Mouse (Mus musculus): ENCODE data around the gene Slamf6. TPM values are rescaled to one million over a fixed set of nuclear protein-coding genes. Genes with fewer than 3 reads are reported as not detected.
"Not testable (repeated sequence)": the region's sequence is repeated elsewhere in the genome, so short reads cannot be mapped to it uniquely, and the experiment has no call there.

Slamf6 gene
- polyA plus RNA-seq (2015; fragmentation: Nextera tagmentation; extraction: Ambion mirVana): 7.8 and 22.2 TPM in 2 replicates

GRCm38 (mm10) chr1:171917305-171918039, at the start of gene Slamf6:
TSS of gene Slamf6 (plus strand) at chr1:171917515.
- WGBS: 57% methylated on average over 14 of the region's 14 CpGs
- ATAC-seq (replicated peaks; ENCODE audit: extremely low read depth, insufficient read depth, low FRiP score): no peak; the same call in 1 of the 2 replicates
- Histone ChIP-seq H3K36me3 (ENCODE audit: control insufficient read depth, insufficient read depth) (no peaks in the 10 kb centered on the region), H3K4me1 (ENCODE audit: control insufficient read depth, insufficient read depth, low read length) (no peaks in the 10 kb centered on the region), H3K4me3 (ENCODE audit: low read length) (peak within 1 kb of the TSS; percentile 42), H3K9ac (ENCODE audit: low read length) (peak within 1 kb of the TSS; percentile 60), H3K4me2 (ENCODE audit: low read depth, low read length) (peak within 1 kb of the TSS; percentile 50), H3K27me3 (ENCODE audit: control insufficient read depth, insufficient read depth, low read length) (no peaks in the 10 kb centered on the region), H3K9me3 (replicated peaks; ENCODE audit: control insufficient read depth, low read length) (0 out of 2 replicates have a peak, but pooled peaks cover 2% of the 10 kb centered on the region), H3K27ac (ENCODE audit: low read length) (peak within 1 kb of the TSS; percentile 54)

DNA sequence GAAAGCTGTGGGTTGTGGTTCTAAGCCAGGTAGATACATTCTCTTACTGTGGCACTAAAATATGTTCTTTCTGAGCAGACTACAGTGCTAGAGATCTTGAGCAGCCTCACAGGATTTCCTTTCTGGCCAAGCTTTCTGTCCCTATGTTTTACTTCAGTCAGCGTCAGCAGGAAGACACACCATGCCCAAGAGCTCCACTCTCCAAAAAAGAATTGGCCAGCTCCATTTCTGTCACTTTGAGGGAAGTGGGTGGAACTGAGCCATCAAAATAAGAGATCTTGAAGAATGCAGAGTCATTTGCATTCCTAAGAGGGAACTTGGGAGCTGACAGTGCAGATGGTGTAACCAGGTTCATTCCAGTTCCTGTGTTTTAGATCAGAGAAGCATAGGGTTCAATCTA, 30.3 kb upstream of the Slamf6 start:
- Histone ChIP-seq H3K9me3 (replicated peaks; ENCODE audit: control insufficient read depth, low read length) (no peaks in the 10 kb centered on the region), H3K27ac (ENCODE audit: low read length) (no peak overlapping the region), H3K4me2 (ENCODE audit: low read depth, low read length) (no peak overlapping the region), H3K4me1 (ENCODE audit: control insufficient read depth, insufficient read depth, low read length) (no peaks in the 10 kb centered on the region), H3K36me3 (ENCODE audit: control insufficient read depth, insufficient read depth) (no peaks in the 10 kb centered on the region), H3K9ac (ENCODE audit: low read length) (no peak overlapping the region), H3K27me3 (ENCODE audit: control insufficient read depth, insufficient read depth, low read length) (no peaks in the 10 kb centered on the region), H3K4me3 (ENCODE audit: low read length) (no peak overlapping the region)
- WGBS: 88% methylated on average over 1 of the region's 1 CpGs
- ATAC-seq (replicated peaks; ENCODE audit: extremely low read depth, insufficient read depth, low FRiP score): no peak

DNA sequence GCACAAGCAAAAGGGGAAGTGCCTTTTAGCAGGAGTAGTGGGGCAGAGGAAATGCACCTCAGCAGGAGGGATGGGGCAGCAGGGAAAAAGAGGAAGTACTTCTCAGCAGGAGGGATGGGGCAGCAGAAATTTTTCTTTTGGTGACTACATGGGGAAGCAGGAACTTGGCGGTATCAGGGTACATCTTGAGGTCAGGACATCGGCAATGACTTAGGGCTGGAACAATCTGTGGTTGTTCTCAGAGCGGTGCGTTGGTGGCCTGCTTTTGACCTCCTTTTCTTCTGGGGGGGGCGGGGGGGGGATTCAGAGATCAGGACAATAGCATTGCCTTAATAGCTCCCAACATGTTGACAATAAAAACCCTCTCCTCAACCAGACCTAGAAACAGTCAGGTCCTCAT, 22.0 kb upstream of the Slamf6 start, which contains the start of gene Gm10521:
Gene Gm10521 (plus strand): TSS at position 301 of the 400 bp plus-strand sequence.
- H3K27ac ChIP-seq (ENCODE audit: low read length): not testable (repeated sequence)
- WGBS: 78% methylated on average over 5 of the region's 5 CpGs

DNA sequence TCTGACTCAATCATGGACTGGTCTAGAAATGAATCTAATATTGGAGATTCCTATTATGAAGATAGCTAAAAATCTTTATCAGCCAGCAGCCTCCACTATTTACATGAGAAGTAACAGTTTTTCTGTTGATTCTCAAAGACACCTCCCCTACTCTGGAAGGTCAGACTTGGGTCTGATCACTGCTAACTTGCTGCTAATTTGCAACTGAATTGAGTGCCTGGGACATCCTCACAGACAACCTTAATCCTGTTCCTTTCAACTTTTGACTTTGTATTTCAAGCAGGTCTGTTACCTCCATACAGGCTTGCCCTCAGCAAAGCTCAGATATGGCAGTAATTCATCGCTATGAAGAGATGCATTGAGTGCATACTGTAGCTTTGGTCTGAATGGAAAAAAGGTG, 13.3 kb upstream of the Slamf6 start:
- H3K36me3 ChIP-seq (ENCODE audit: control insufficient read depth, insufficient read depth): no peaks in the 10 kb centered on the region
- no peak overlapping the region for H3K4me2 ChIP-seq (ENCODE audit: low read depth, low read length)
- WGBS: 70% methylated on average over 1 of the region's 1 CpGs
- no peaks in the 10 kb centered on the region; the same call in 1 of the 2 replicates for H3K9me3 ChIP-seq (replicated peaks; ENCODE audit: control insufficient read depth, low read length)
- no peak overlapping the region for H3K27ac ChIP-seq (ENCODE audit: low read length)
- H3K4me1 ChIP-seq (ENCODE audit: control insufficient read depth, insufficient read depth, low read length): no peaks in the 10 kb centered on the region
- ATAC-seq (replicated peaks; ENCODE audit: extremely low read depth, insufficient read depth, low FRiP score): no peak
- no peaks in the 10 kb centered on the region for H3K27me3 ChIP-seq (ENCODE audit: control insufficient read depth, insufficient read depth, low read length)
- no peak overlapping the region for H3K9ac ChIP-seq (ENCODE audit: low read length)
- no peak overlapping the region for H3K4me3 ChIP-seq (ENCODE audit: low read length)

More for the DNA sequence above, 22.0 kb upstream of the Slamf6 start, which contains the start of gene Gm10521:
- H3K9me3 ChIP-seq (replicated peaks; ENCODE audit: control insufficient read depth, low read length); H3K4me1 ChIP-seq (ENCODE audit: control insufficient read depth, insufficient read depth, low read length); H3K4me3 ChIP-seq (ENCODE audit: low read length); H3K36me3 ChIP-seq (ENCODE audit: control insufficient read depth, insufficient read depth); H3K9ac ChIP-seq (ENCODE audit: low read length); H3K27me3 ChIP-seq (ENCODE audit: control insufficient read depth, insufficient read depth, low read length); H3K4me2 ChIP-seq (ENCODE audit: low read depth, low read length); ATAC-seq (replicated peaks; ENCODE audit: extremely low read depth, insufficient read depth, low FRiP score): not testable (repeated sequence)

GRCm38 (mm10) chr1:171915638-171916458, 1.5 kb upstream of the Slamf6 start:
- 80% methylated on average over 13 of the region's 13 CpGs for WGBS
- no peak overlapping the region for H3K4me2 ChIP-seq (ENCODE audit: low read depth, low read length)
- H3K9me3 ChIP-seq (replicated peaks; ENCODE audit: control insufficient read depth, low read length): peaks cover 5% of the 10 kb centered on the region
- H3K36me3 ChIP-seq (ENCODE audit: control insufficient read depth, insufficient read depth): no peaks in the 10 kb centered on the region
- H3K27me3 ChIP-seq (ENCODE audit: control insufficient read depth, insufficient read depth, low read length): no peaks in the 10 kb centered on the region
- no peak for ATAC-seq (replicated peaks; ENCODE audit: extremely low read depth, insufficient read depth, low FRiP score)
- H3K9ac ChIP-seq (ENCODE audit: low read length): no peak overlapping the region
- no peak overlapping the region for H3K27ac ChIP-seq (ENCODE audit: low read length)
- no peaks in the 10 kb centered on the region for H3K4me1 ChIP-seq (ENCODE audit: control insufficient read depth, insufficient read depth, low read length)
- H3K4me3 ChIP-seq (ENCODE audit: low read length): no peak overlapping the region

GRCm38 (mm10) chr1:171918136-171918920, 1.0 kb downstream of the Slamf6 start:
- Histone ChIP-seq H3K4me2 (ENCODE audit: low read depth, low read length) (peak overlapping the region; percentile 50; the same call in 1 of the 2 replicates), H3K27ac (ENCODE audit: low read length) (peak overlapping the region; percentile 54), H3K9ac (ENCODE audit: low read length) (peak overlapping the region; percentile 60), H3K27me3 (ENCODE audit: control insufficient read depth, insufficient read depth, low read length) (no peaks in the 10 kb centered on the region), H3K36me3 (ENCODE audit: control insufficient read depth, insufficient read depth) (no peaks in the 10 kb centered on the region), H3K4me1 (ENCODE audit: control insufficient read depth, insufficient read depth, low read length) (no peaks in the 10 kb centered on the region), H3K4me3 (ENCODE audit: low read length) (peak overlapping the region; percentile 42), H3K9me3 (replicated peaks; ENCODE audit: control insufficient read depth, low read length) (no peaks in the 10 kb centered on the region)
- ATAC-seq (replicated peaks; ENCODE audit: extremely low read depth, insufficient read depth, low FRiP score): no peak
- 59% methylated on average over 12 of the region's 12 CpGs for WGBS

DNA sequence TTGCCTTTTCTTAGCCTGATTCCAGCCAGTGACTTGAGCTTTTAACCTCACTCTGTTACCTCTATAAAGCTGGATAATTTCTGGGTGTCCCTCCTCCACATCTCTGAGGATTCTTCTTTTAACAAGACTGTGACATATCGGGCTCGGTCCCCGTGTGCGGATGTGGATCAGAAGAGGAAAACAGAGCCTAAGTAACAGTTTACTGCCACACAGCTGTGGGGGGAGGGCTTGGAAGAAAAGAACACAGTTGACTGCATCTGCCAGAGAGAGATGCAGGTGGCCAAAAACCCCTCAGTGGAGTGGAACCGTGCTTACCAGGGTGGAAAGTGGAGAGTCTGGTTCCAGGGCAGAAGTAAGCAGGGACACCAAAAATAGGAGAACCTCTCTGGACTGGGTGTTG, 1.9 kb downstream of the Slamf6 start:
- H3K36me3 ChIP-seq (ENCODE audit: control insufficient read depth, insufficient read depth): no peaks in the 10 kb centered on the region
- H3K27me3 ChIP-seq (ENCODE audit: control insufficient read depth, insufficient read depth, low read length): no peaks in the 10 kb centered on the region
- H3K9me3 ChIP-seq (replicated peaks; ENCODE audit: control insufficient read depth, low read length): no peaks in the 10 kb centered on the region
- H3K4me3 ChIP-seq (ENCODE audit: low read length): peak overlapping the region; percentile 8; the same call in 1 of the 2 replicates
- H3K4me2 ChIP-seq (ENCODE audit: low read depth, low read length): no peak overlapping the region
- no peak overlapping the region for H3K9ac ChIP-seq (ENCODE audit: low read length)
- H3K4me1 ChIP-seq (ENCODE audit: control insufficient read depth, insufficient read depth, low read length): no peaks in the 10 kb centered on the region
- peak; percentile 39; the same call in 1 of the 2 replicates for ATAC-seq (replicated peaks; ENCODE audit: extremely low read depth, insufficient read depth, low FRiP score)
- peak overlapping the region; percentile 26; the same call in 1 of the 2 replicates for H3K27ac ChIP-seq (ENCODE audit: low read length)
- 83% methylated on average over 5 of the region's 5 CpGs for WGBS

DNA sequence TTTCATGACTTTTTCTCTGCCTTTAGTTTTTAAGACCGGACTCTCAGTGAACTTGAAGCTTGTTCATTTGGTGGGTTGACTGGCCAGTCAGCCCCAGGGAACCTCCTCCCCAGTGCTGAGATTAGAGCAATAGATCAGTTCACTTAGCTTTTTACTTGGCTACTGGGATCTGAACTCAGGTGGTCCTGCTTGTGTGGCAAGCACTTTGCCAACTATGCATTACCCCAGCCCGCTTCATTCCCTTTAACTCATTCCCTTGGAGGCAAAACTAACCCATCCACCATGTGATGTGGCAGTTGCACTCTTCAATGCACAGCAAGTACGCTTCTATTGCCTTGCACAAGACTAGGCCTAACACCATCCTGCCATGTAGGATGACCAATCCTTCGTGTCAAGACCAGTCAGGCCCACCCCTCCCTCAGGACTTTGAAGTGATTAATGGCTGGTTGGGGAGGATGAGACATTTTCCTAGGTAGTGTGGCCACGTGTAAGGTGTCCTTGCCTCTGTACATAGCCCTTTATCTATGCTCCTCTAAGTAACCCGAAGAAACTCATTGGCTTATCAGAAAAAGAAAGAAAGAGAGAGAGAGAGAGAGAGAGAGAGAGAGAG, 2.7 kb downstream of the Slamf6 start:
- no peaks in the 10 kb centered on the region for H3K36me3 ChIP-seq (ENCODE audit: control insufficient read depth, insufficient read depth)
- H3K4me1 ChIP-seq (ENCODE audit: control insufficient read depth, insufficient read depth, low read length): no peaks in the 10 kb centered on the region
- H3K4me3 ChIP-seq (ENCODE audit: low read length): peak overlapping the region; percentile 0; the same call in 1 of the 2 replicates
- no peaks in the 10 kb centered on the region for H3K9me3 ChIP-seq (replicated peaks; ENCODE audit: control insufficient read depth, low read length)
- no peaks in the 10 kb centered on the region for H3K27me3 ChIP-seq (ENCODE audit: control insufficient read depth, insufficient read depth, low read length)
- peak overlapping the region; percentile 26; the same call in 1 of the 2 replicates for H3K27ac ChIP-seq (ENCODE audit: low read length)
- H3K4me2 ChIP-seq (ENCODE audit: low read depth, low read length): 0 out of 2 replicates have a peak overlapping the region, but pooled peaks have one; percentile 3
- 74% methylated on average over 6 of the region's 6 CpGs for WGBS
- ATAC-seq (replicated peaks; ENCODE audit: extremely low read depth, insufficient read depth, low FRiP score): no peak
- no peak overlapping the region for H3K9ac ChIP-seq (ENCODE audit: low read length)
